Mouse (Mus musculus): ENCODE results near the gene Gm20696. TPM values are rescaled to one million over a fixed set of nuclear protein-coding genes. Genes with fewer than 3 reads are reported as not detected.

Gene Gm20696
- polyA plus RNA-seq, 2 experiments: 2.0 to 5.9 TPM

GRCm38 (mm10) chr6:99378997-99379710 is 287.4 kb downstream of the Gm20696 start:
- Histone ChIP-seq H3K4me1 (ENCODE audit: control insufficient read depth, insufficient read depth, low read length) (peaks cover 43% of the 10 kb centered on the region), H3K9ac (ENCODE audit: low read depth, low read length, severe bottlenecking) (no peak overlapping the region)
- no peak for ATAC-seq (ENCODE audit: low FRiP score, low read depth)

GRCm38 (mm10) chr6:99377716-99378115 is 288.9 kb downstream of the Gm20696 start:
- WGBS: 53% methylated on average over 4 of the region's 4 CpGs
- Histone ChIP-seq H3K9me3 (ENCODE audit: control insufficient read depth, low read length) (no peaks in the 10 kb centered on the region), H3K4me2 (replicated peaks; ENCODE audit: low read depth, low read length, severe bottlenecking) (no peak overlapping the region), H3K27me3 (ENCODE audit: control insufficient read depth, insufficient read depth, low read length) (no peaks in the 10 kb centered on the region), H3K4me1 (ENCODE audit: control insufficient read depth, insufficient read depth, low read length) (peaks cover 45% of the 10 kb centered on the region), H3K9ac (ENCODE audit: low read depth, low read length, severe bottlenecking) (no peak overlapping the region), H3K27ac (replicated peaks; ENCODE audit: low read depth, low read length) (no peak overlapping the region), H3K4me3 (replicated peaks; ENCODE audit: low read length) (no peak overlapping the region), H3K36me3 (ENCODE audit: control insufficient read depth, insufficient read depth, low read length) (no peaks in the 10 kb centered on the region)
- no peak for TF ChIP-seq POLR2A (IDR thresholded peaks at IDR 0.05; ENCODE audit: borderline replicate concordance, extremely low read depth, insufficient read depth, insufficient read length)
- ATAC-seq (ENCODE audit: low FRiP score, low read depth): no peak
- DNase-seq (ENCODE audit: low spot score): no peak

More at GRCm38 (mm10) chr6:99378997-99379710, 287.4 kb downstream of the Gm20696 start:
- Histone ChIP-seq H3K36me3 (ENCODE audit: control insufficient read depth, insufficient read depth, low read length) (no peaks in the 10 kb centered on the region), H3K27ac (replicated peaks; ENCODE audit: low read depth, low read length) (no peak overlapping the region), H3K9me3 (ENCODE audit: control insufficient read depth, low read length) (no peaks in the 10 kb centered on the region), H3K27me3 (ENCODE audit: control insufficient read depth, insufficient read depth, low read length) (no peaks in the 10 kb centered on the region), H3K4me3 (replicated peaks; ENCODE audit: low read length) (no peak overlapping the region), H3K4me2 (replicated peaks; ENCODE audit: low read depth, low read length, severe bottlenecking) (no peak overlapping the region)
- no peak for DNase-seq (ENCODE audit: low spot score)
- WGBS: 62% methylated on average over 7 of the region's 7 CpGs
- TF ChIP-seq POLR2A (IDR thresholded peaks at IDR 0.05; ENCODE audit: borderline replicate concordance, extremely low read depth, insufficient read depth, insufficient read length): no peak

GRCm38 (mm10) chr6:99377131-99377530 is 289.5 kb downstream of the Gm20696 start:
- no peak overlapping the region for H3K9ac ChIP-seq (ENCODE audit: low read depth, low read length, severe bottlenecking)
- no peaks in the 10 kb centered on the region for H3K9me3 ChIP-seq (ENCODE audit: control insufficient read depth, low read length)
- 51% methylated on average over 2 of the region's 2 CpGs for WGBS
- no peak for ATAC-seq (ENCODE audit: low FRiP score, low read depth)
- no peaks in the 10 kb centered on the region for H3K36me3 ChIP-seq (ENCODE audit: control insufficient read depth, insufficient read depth, low read length)
- DNase-seq (ENCODE audit: low spot score): no peak
- no peak overlapping the region for H3K4me2 ChIP-seq (replicated peaks; ENCODE audit: low read depth, low read length, severe bottlenecking)
- TF ChIP-seq POLR2A (IDR thresholded peaks at IDR 0.05; ENCODE audit: borderline replicate concordance, extremely low read depth, insufficient read depth, insufficient read length): no peak
- H3K4me1 ChIP-seq (ENCODE audit: control insufficient read depth, insufficient read depth, low read length): peaks cover 45% of the 10 kb centered on the region
- no peak overlapping the region for H3K27ac ChIP-seq (replicated peaks; ENCODE audit: low read depth, low read length)
- no peak overlapping the region for H3K4me3 ChIP-seq (replicated peaks; ENCODE audit: low read length)
- H3K27me3 ChIP-seq (ENCODE audit: control insufficient read depth, insufficient read depth, low read length): no peaks in the 10 kb centered on the region

- DNase-seq (ENCODE audit: low spot score) (no peak), ATAC-seq (ENCODE audit: low FRiP score, low read depth) (no peak)
- TF ChIP-seq POLR2A (IDR thresholded peaks at IDR 0.05; ENCODE audit: borderline replicate concordance, extremely low read depth, insufficient read depth, insufficient read length): no peak
- Histone ChIP-seq H3K4me3 (replicated peaks; ENCODE audit: low read length) (no peak overlapping the region), H3K27ac (replicated peaks; ENCODE audit: low read depth, low read length) (no peak overlapping the region), H3K4me2 (replicated peaks; ENCODE audit: low read depth, low read length, severe bottlenecking) (no peak overlapping the region), H3K36me3 (ENCODE audit: control insufficient read depth, insufficient read depth, low read length) (no peaks in the 10 kb centered on the region), H3K9ac (ENCODE audit: low read depth, low read length, severe bottlenecking) (no peak overlapping the region), H3K4me1 (ENCODE audit: control insufficient read depth, insufficient read depth, low read length) (peaks cover 45% of the 10 kb centered on the region), H3K27me3 (ENCODE audit: control insufficient read depth, insufficient read depth, low read length) (no peaks in the 10 kb centered on the region), H3K9me3 (ENCODE audit: control insufficient read depth, low read length) (no peaks in the 10 kb centered on the region)
- WGBS: 34% methylated on average over 8 of the region's 8 CpGs
Measured at GRCm38 (mm10) chr6:99376721-99377120, 289.9 kb downstream of the Gm20696 start.

GRCm38 (mm10) chr6:99375865-99376264 is 290.7 kb downstream of the Gm20696 start:
- Histone ChIP-seq H3K27me3 (ENCODE audit: control insufficient read depth, insufficient read depth, low read length) (no peaks in the 10 kb centered on the region), H3K4me2 (replicated peaks; ENCODE audit: low read depth, low read length, severe bottlenecking) (no peak overlapping the region), H3K27ac (replicated peaks; ENCODE audit: low read depth, low read length) (0 out of 2 replicates have a peak overlapping the region, but pooled peaks have one; percentile 6), H3K4me3 (replicated peaks; ENCODE audit: low read length) (no peak overlapping the region), H3K4me1 (ENCODE audit: control insufficient read depth, insufficient read depth, low read length) (peaks cover 45% of the 10 kb centered on the region), H3K36me3 (ENCODE audit: control insufficient read depth, insufficient read depth, low read length) (no peaks in the 10 kb centered on the region), H3K9ac (ENCODE audit: low read depth, low read length, severe bottlenecking) (no peak overlapping the region), H3K9me3 (ENCODE audit: control insufficient read depth, low read length) (no peaks in the 10 kb centered on the region)
- ATAC-seq (ENCODE audit: low FRiP score, low read depth) (no peak), DNase-seq (ENCODE audit: low spot score) (no peak)
- TF ChIP-seq POLR2A (IDR thresholded peaks at IDR 0.05; ENCODE audit: borderline replicate concordance, extremely low read depth, insufficient read depth, insufficient read length): no peak
- WGBS: 43% methylated on average over 6 of the region's 6 CpGs
